Mouse (Mus musculus) CH12.LX (cell line): ENCODE measurements at regions not wholly inside any gene's neighbourhood (a gene's known extent, or its start where the extent isn't known, plus 50 kb on each side); places are given as distances from the start of the nearest gene placed in this dataset.

Experiments
- DNase-seq: peaks from one replicate; pipeline ENCODE4 v3.0.0-alpha.2; 2013; ENCODE audit errors: extremely low read depth
- H3K27ac ChIP-seq: 2 replicates; pipeline ENCODE4 v1.5.1; 2012; ENCODE audit warnings: low read depth, mild to moderate bottlenecking, control low read depth, moderate library complexity; ENCODE audit not compliant: insufficient read depth
- H3K27me3 ChIP-seq: replicated peaks from 2 replicates; pipeline ENCODE3; 2012; ENCODE audit warnings: inconsistent platforms
- H3K36me3 ChIP-seq, 2 experiments: replicated peaks in 1 of 2; 2 replicates each; pipeline versions ENCODE3 to v1.6.1; 2012; ENCODE audit warnings: inconsistent platforms in 1 of 2, low read length in 1 of 2, mild to moderate bottlenecking in 1 of 2, mixed read lengths in 1 of 2, moderate library complexity in 1 of 2; ENCODE audit not compliant: control insufficient read depth in 1 of 2, insufficient read depth in 1 of 2
- H3K4me1 ChIP-seq, 2 experiments: 2 replicates each; pipeline ENCODE4 v1.6.1; 2012; ENCODE audit warnings: inconsistent platforms in 1 of 2, moderate library complexity in 1 of 2; ENCODE audit not compliant: insufficient read depth in 2 of 2, control insufficient read depth in 1 of 2
- H3K4me2 ChIP-seq: 2 replicates; pipeline ENCODE4 v1.6.1; 2012; ENCODE audit warnings: low read depth, mild to moderate bottlenecking, control low read depth; ENCODE audit not compliant: poor library complexity, insufficient read depth, severe bottlenecking
- H3K4me3 ChIP-seq, 3 experiments: fragments of 150-350 bp in 1 of 3; sonication (generic) in 1 of 3; replicated peaks in 1 of 3; 2 replicates each; pipeline versions ENCODE3 to v1.5.1; 2011 to 2012; ENCODE audit warnings: low read depth in 2 of 3, low read length in 2 of 3, mild to moderate bottlenecking in 2 of 3, moderate library complexity in 2 of 3, control low read depth in 1 of 3, improper control_type of control experiment in 1 of 3, inconsistent platforms in 1 of 3, mixed read lengths in 1 of 3; ENCODE audit not compliant: poor library complexity in 1 of 3
- H3K79me2 ChIP-seq: replicated peaks from 2 replicates; pipeline ENCODE4 v1.6.1; 2012; ENCODE audit warnings: mild to moderate bottlenecking, moderate library complexity; ENCODE audit not compliant: control insufficient read depth, poor library complexity, insufficient read depth, severe bottlenecking; ENCODE audit errors: extremely low read depth
- H3K9ac ChIP-seq: 2 replicates; pipeline ENCODE4 v1.6.1; 2012; ENCODE audit warnings: low read depth, mild to moderate bottlenecking, control low read depth, moderate library complexity; ENCODE audit not compliant: insufficient read depth
- H3K9me3 ChIP-seq: replicated peaks from 2 replicates; pipeline ENCODE3; 2012; ENCODE audit warnings: low read length, inconsistent platforms, mixed read lengths
- CHD1 ChIP-seq: IDR thresholded peaks from 2 replicates; pipeline ENCODE4 v1.6.1; 2012; ENCODE audit warnings: low read depth, low read length, improper control_type of control experiment, inconsistent platforms
- CHD2 ChIP-seq: IDR thresholded peaks from 2 replicates; pipeline ENCODE4 v1.6.1; 2011; ENCODE audit warnings: low read length, improper control_type of control experiment
- CTCF ChIP-seq, 2 experiments: IDR thresholded peaks in 1 of 2; conservative IDR thresholded peaks in 1 of 2; 2 replicates each; pipeline ENCODE4 v1.5.1; 2011 to 2012; ENCODE audit warnings: low read depth in 2 of 2, low read length in 2 of 2, improper control_type of control experiment in 1 of 2, inconsistent platforms in 1 of 2, mild to moderate bottlenecking in 1 of 2, moderate library complexity in 1 of 2
- E2F4 ChIP-seq: IDR thresholded peaks from 2 replicates; pipeline ENCODE4 v1.6.1; 2011; ENCODE audit warnings: low read depth, low read length, improper control_type of control experiment; ENCODE audit not compliant: insufficient replicate concordance
- EP300 ChIP-seq: IDR thresholded peaks from 2 replicates; pipeline ENCODE4 v1.6.1; 2011; ENCODE audit warnings: low read length, improper control_type of control experiment
- ETS1 ChIP-seq: conservative IDR thresholded peaks from 2 replicates; pipeline ENCODE4 v1.6.1; 2012; ENCODE audit warnings: low read depth, mild to moderate bottlenecking, inconsistent platforms, low read length, improper control_type of control experiment, moderate library complexity
- GABPA ChIP-seq: IDR thresholded peaks from 2 replicates; pipeline ENCODE4 v1.6.1; 2012; ENCODE audit warnings: low read depth, low read length, improper control_type of control experiment, inconsistent platforms; ENCODE audit not compliant: insufficient replicate concordance
- HCFC1 ChIP-seq: IDR thresholded peaks from 2 replicates; pipeline ENCODE4 v1.6.1; 2012; ENCODE audit warnings: low read depth, mild to moderate bottlenecking, inconsistent platforms, low read length, improper control_type of control experiment
- IRF4 ChIP-seq: IDR thresholded peaks from 2 replicates; pipeline ENCODE4 v1.6.1; 2014; ENCODE audit warnings: low read depth, mild to moderate bottlenecking, inconsistent platforms, low read length, improper control_type of control experiment
- JUN ChIP-seq: IDR thresholded peaks from 2 replicates; pipeline ENCODE4 v1.6.1; 2011; ENCODE audit warnings: low read depth, mild to moderate bottlenecking, low read length, improper control_type of control experiment, moderate library complexity; ENCODE audit not compliant: insufficient read depth
- JUND ChIP-seq: conservative IDR thresholded peaks from 2 replicates; pipeline ENCODE4 v1.6.1; 2011; ENCODE audit warnings: low read depth, low read length, improper control_type of control experiment
- MAFK ChIP-seq: IDR thresholded peaks from 2 replicates; pipeline ENCODE4 v1.6.1; 2011; ENCODE audit warnings: low read length, improper control_type of control experiment; ENCODE audit not compliant: insufficient replicate concordance
- MAX ChIP-seq: IDR thresholded peaks from 2 replicates; pipeline ENCODE4 v1.6.1; 2011; ENCODE audit warnings: low read length, improper control_type of control experiment
- MAZ ChIP-seq: IDR thresholded peaks from 2 replicates; pipeline ENCODE4 v1.6.1; 2012; ENCODE audit warnings: low read depth, mild to moderate bottlenecking, inconsistent platforms, low read length, improper control_type of control experiment, moderate library complexity
- MEF2A ChIP-seq: IDR thresholded peaks from 2 replicates; pipeline ENCODE4 v1.6.1; 2014; ENCODE audit warnings: low read depth, mild to moderate bottlenecking, inconsistent platforms, low read length, improper control_type of control experiment, borderline replicate concordance
- MYC ChIP-seq: IDR thresholded peaks from 2 replicates; pipeline ENCODE4 v1.6.1; 2011; ENCODE audit warnings: low read depth, mild to moderate bottlenecking, improper control_type of control experiment, low read length
- NELFE ChIP-seq: IDR thresholded peaks from 2 replicates; pipeline ENCODE4 v1.6.1; 2011; ENCODE audit warnings: low read depth, low read length, improper control_type of control experiment
- NRF1 ChIP-seq: IDR thresholded peaks from 2 replicates; pipeline ENCODE4 v1.6.1; 2014; ENCODE audit warnings: low read depth, mild to moderate bottlenecking, inconsistent platforms, low read length, improper control_type of control experiment, moderate library complexity
- PAX5 ChIP-seq: IDR thresholded peaks from 2 replicates; pipeline ENCODE4 v1.6.1; 2012; ENCODE audit warnings: low read length, inconsistent platforms, mixed read lengths
- POLR2A ChIP-seq: IDR thresholded peaks from 2 replicates; pipeline ENCODE4 v1.6.1; 2011; ENCODE audit warnings: low read depth, mild to moderate bottlenecking, improper control_type of control experiment, low read length
- POLR2AphosphoS2 ChIP-seq: IDR thresholded peaks from 2 replicates; pipeline ENCODE4 v1.6.1; 2011; ENCODE audit warnings: low read depth, low read length, improper control_type of control experiment
- SIN3A ChIP-seq: IDR thresholded peaks from 2 replicates; pipeline ENCODE4 v1.6.1; 2012; ENCODE audit warnings: low read length, improper control_type of control experiment, inconsistent platforms
- SMC3 ChIP-seq: IDR thresholded peaks from 2 replicates; pipeline ENCODE4 v1.6.1; 2011; ENCODE audit warnings: low read depth, low read length, improper control_type of control experiment
- UBTF ChIP-seq: IDR thresholded peaks from 2 replicates; pipeline ENCODE4 v1.6.1; 2012; ENCODE audit warnings: low read depth, mild to moderate bottlenecking, inconsistent platforms, low read length, improper control_type of control experiment, moderate library complexity
- USF1 ChIP-seq: IDR thresholded peaks from 2 replicates; pipeline ENCODE4 v1.6.1; 2014; ENCODE audit warnings: low read depth, mild to moderate bottlenecking, inconsistent platforms, low read length, improper control_type of control experiment
- USF2 ChIP-seq: conservative IDR thresholded peaks from 2 replicates; pipeline ENCODE4 v1.6.1; 2011; ENCODE audit warnings: low read depth, low read length, improper control_type of control experiment
- ZC3H11A ChIP-seq: IDR thresholded peaks from 2 replicates; pipeline ENCODE4 v1.6.1; 2012; ENCODE audit warnings: low read depth, mild to moderate bottlenecking, inconsistent platforms, low read length, improper control_type of control experiment
- ZKSCAN1 ChIP-seq: IDR thresholded peaks from 2 replicates; pipeline ENCODE4 v1.6.1; 2012; ENCODE audit warnings: low read depth, inconsistent platforms, low read length, improper control_type of control experiment, borderline replicate concordance
- ZNF384 ChIP-seq: IDR thresholded peaks from 2 replicates; pipeline ENCODE4 v1.6.1; 2012; ENCODE audit warnings: low read depth, low read length, improper control_type of control experiment, inconsistent platforms
- dilution Hi-C: fragments of 300-500 bp; cut with MboI; formaldehyde crosslinking; loops from 2 replicates; pipeline ENCODE4 v1.14.3; 2020; ENCODE audit warnings: low sequenced_read_pairs; ENCODE audit not compliant: extremely low pct_unique_long_range_greater_than_20kb, extremely low pct_ligation_motif_present
- in situ Hi-C: fragments of 300-500 bp; cut with MboI; formaldehyde crosslinking; loops from 3 replicates; pipeline ENCODE4 v1.14.3; 2019; ENCODE audit warnings: low sequenced_read_pairs, low pct_ligation_motif_present, low pct_unique_long_range_greater_than_20kb, mixed read lengths

GRCm38 (mm10) chr4:105376591-105376990, 219.4 kb downstream of the Plpp3 start:
- H3K4me1 ChIP-seq: no peaks in the 10 kb centered on the region
- no peaks in the 10 kb centered on the region for H3K27me3 ChIP-seq
- in situ Hi-C loops (no loop called here), dilution Hi-C loops (no loop called here)
- no peak overlapping the region for H3K4me2 ChIP-seq
- DNase-seq: no peak
- H3K27ac ChIP-seq: no peak overlapping the region
- no peaks in the 10 kb centered on the region for H3K9me3 ChIP-seq
- no peak overlapping the region for H3K4me3 ChIP-seq
- H3K36me3 ChIP-seq: no peaks in the 10 kb centered on the region
- H3K9ac ChIP-seq: no peak overlapping the region
- TF ChIP-seq EP300 (no peak), POLR2A (no peak), USF1 (no peak), ZKSCAN1 (no peak), ZNF384 (no peak), MAZ (no peak), IRF4 (no peak), MEF2A (no peak), ZC3H11A (no peak), HCFC1 (no peak), MAFK (no peak), UBTF (no peak), USF2 (no peak), MAX (no peak), MYC (no peak), E2F4 (no peak)
- TF ChIP-seq, all 38 proteins: peak for 0
- H3K79me2 ChIP-seq: no peaks in the 10 kb centered on the region

GRCm38 (mm10) chr4:105377469-105378187, 220.5 kb downstream of the Plpp3 start:
- Histone ChIP-seq H3K27ac (no peak overlapping the region), H3K4me3 (no peak overlapping the region), H3K9ac (no peak overlapping the region), H3K9me3 (no peaks in the 10 kb centered on the region), H3K79me2 (no peaks in the 10 kb centered on the region), H3K4me2 (no peak overlapping the region)
- dilution Hi-C loops (no loop called here), in situ Hi-C loops (no loop called here)
- TF ChIP-seq JUN (no peak), POLR2AphosphoS2 (no peak), GABPA (no peak), CHD2 (no peak), HCFC1 (no peak), CTCF (conservative IDR thresholded peaks at IDR 0.05 in 1 of 2, IDR thresholded peaks at IDR 0.05 in 1 of 2; ENCODE audit: low read depth in 2 of 2, low read length in 2 of 2) (no peak), SMC3 (no peak), UBTF (no peak), ETS1 (no peak), SIN3A (no peak), PAX5 (no peak), MAZ (no peak), NELFE (no peak), IRF4 (no peak), CHD1 (no peak), JUND (no peak), NRF1 (no peak), MYC (no peak)
- TF ChIP-seq, all 38 proteins: peak for 0
- Histone ChIP-seq H3K36me3 (no peaks in the 10 kb centered on the region), H3K27me3 (no peaks in the 10 kb centered on the region), H3K4me1 (no peaks in the 10 kb centered on the region)
- DNase-seq: no peak
